Mouse (Mus musculus) ES-E14 (cell line): ENCODE results near the gene Clock. TPM values are rescaled to one million over a fixed set of nuclear protein-coding genes. Genes with fewer than 3 reads are reported as not detected.

Experiments used
- DNase-seq: peaks from one replicate; pipeline ENCODE4 v3.0.0-alpha.2; 2013; ENCODE audit warnings: low read depth, low spot score
- H3K27ac ChIP-seq: 2 replicates; pipeline ENCODE4 v1.5.1; 2012; ENCODE audit warnings: low read depth, mild to moderate bottlenecking, low read length, moderate library complexity, mixed read lengths; ENCODE audit not compliant: poor library complexity, insufficient read depth, severe bottlenecking
- H3K36me3 ChIP-seq: 2 replicates; pipeline ENCODE4 v1.6.1; 2012; ENCODE audit warnings: mild to moderate bottlenecking, low read length, moderate library complexity, mixed read lengths; ENCODE audit not compliant: control insufficient read depth, poor library complexity, insufficient read depth, severe bottlenecking
- H3K4me1 ChIP-seq, 2 experiments: fragments of 150-350 bp in 1 of 2; sonication (generic) in 1 of 2; 2 replicates each; pipeline ENCODE4 v1.6.1; 2012; ENCODE audit warnings: low read length in 2 of 2, mild to moderate bottlenecking in 1 of 2, mixed read lengths in 1 of 2; ENCODE audit not compliant: control insufficient read depth in 2 of 2, insufficient read depth in 2 of 2, poor library complexity in 1 of 2
- H3K4me3 ChIP-seq, 2 experiments: fragments of 150-350 bp in 1 of 2; sonication (generic) in 1 of 2; 2 replicates each; pipeline ENCODE4 v1.5.1; 2012; ENCODE audit warnings: low read length in 2 of 2, low read depth in 1 of 2, mild to moderate bottlenecking in 1 of 2, mixed read lengths in 1 of 2; ENCODE audit not compliant: insufficient read depth in 1 of 2, poor library complexity in 1 of 2, severe bottlenecking in 1 of 2
- H3K9ac ChIP-seq: 2 replicates; pipeline ENCODE4 v1.6.1; 2012; ENCODE audit warnings: low read depth, mild to moderate bottlenecking, low read length, mixed read lengths; ENCODE audit not compliant: poor library complexity, insufficient read depth, severe bottlenecking
- H3K9me3 ChIP-seq: fragments of 150-350 bp; sonication (generic); 2 replicates; pipeline ENCODE4 v1.6.1; 2012; ENCODE audit warnings: low read depth, mild to moderate bottlenecking, low read length; ENCODE audit not compliant: control insufficient read depth, insufficient read depth
- CHD2 ChIP-seq: IDR thresholded peaks from 2 replicates; pipeline ENCODE4 v1.6.1; 2014; ENCODE audit warnings: mild to moderate bottlenecking, low read depth, low read length, inconsistent platforms
- HCFC1 ChIP-seq: IDR thresholded peaks from 2 replicates; pipeline ENCODE4 v1.6.1; 2012; ENCODE audit warnings: low read length, inconsistent platforms, borderline replicate concordance; ENCODE audit not compliant: insufficient read depth
- MAFK ChIP-seq: IDR thresholded peaks from 2 replicates; pipeline ENCODE4 v1.6.1; 2014; ENCODE audit warnings: mild to moderate bottlenecking, low read depth, low read length, inconsistent platforms; ENCODE audit not compliant: insufficient read depth
- ZC3H11A ChIP-seq: IDR thresholded peaks from 2 replicates; pipeline ENCODE4 v1.6.1; 2012; ENCODE audit warnings: low read depth, mild to moderate bottlenecking, inconsistent platforms, low read length, borderline replicate concordance
- ZNF384 ChIP-seq: IDR thresholded peaks from 2 replicates; pipeline ENCODE4 v1.6.1; 2012; ENCODE audit warnings: low read depth, low read length, inconsistent platforms
- in situ Hi-C, 2 experiments: fragments of 600-800 bp; cut with MboI; formaldehyde crosslinking; loops; one replicate each; pipeline ENCODE4 v1.15.1; 2025; ENCODE audit warnings: low sequenced_read_pairs in 2 of 2, inconsistent platforms in 1 of 2; ENCODE audit not compliant: unreplicated experiment in 2 of 2
- total RNA-seq: library from RNA; depleted of rRNA; stranded (reverse); fragments of 300-350 nt; gene quantifications from 2 replicates; pipeline ENCODE4 v1.2.3, GENCODE M21; 2012

The Clock gene
- total RNA-seq, 1 experiment: 16.4 TPM

DNA sequence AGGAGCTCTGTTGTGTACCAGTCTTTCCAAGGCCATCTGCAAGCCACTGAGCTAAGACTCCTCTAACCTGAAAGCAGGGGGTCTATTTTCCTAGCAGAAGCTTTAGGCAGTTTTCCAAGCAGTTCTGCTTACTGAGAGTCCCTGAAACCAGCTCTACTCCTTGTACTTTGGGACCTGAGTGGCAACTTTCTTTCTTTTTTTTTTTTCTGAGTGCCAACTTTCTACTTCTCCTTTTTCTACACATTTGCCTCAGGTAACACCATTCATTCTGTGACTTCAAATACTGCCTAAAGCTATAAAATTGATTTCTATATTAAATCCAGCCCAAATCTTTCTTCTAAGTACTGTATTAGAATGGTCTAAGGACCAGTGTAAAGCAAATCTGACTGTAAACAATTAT lies 58.1 kb downstream of the Clock start:
- no peak overlapping the region for H3K27ac ChIP-seq
- H3K4me3 ChIP-seq: no peak overlapping the region
- no peaks in the 10 kb centered on the region for H3K4me1 ChIP-seq
- no peak overlapping the region for H3K9ac ChIP-seq
- H3K9me3 ChIP-seq: no peaks in the 10 kb centered on the region
- no peak for DNase-seq
- in situ Hi-C loops: no loop called here
- 0 out of 2 replicates have a peak, but pooled peaks cover 2% of the 10 kb centered on the region for H3K36me3 ChIP-seq
- TF ChIP-seq MAFK: no peak
- TF ChIP-seq ZNF384: no peak
- TF ChIP-seq CHD2: no peak
- no peak for TF ChIP-seq ZC3H11A
- TF ChIP-seq HCFC1: no peak

DNA sequence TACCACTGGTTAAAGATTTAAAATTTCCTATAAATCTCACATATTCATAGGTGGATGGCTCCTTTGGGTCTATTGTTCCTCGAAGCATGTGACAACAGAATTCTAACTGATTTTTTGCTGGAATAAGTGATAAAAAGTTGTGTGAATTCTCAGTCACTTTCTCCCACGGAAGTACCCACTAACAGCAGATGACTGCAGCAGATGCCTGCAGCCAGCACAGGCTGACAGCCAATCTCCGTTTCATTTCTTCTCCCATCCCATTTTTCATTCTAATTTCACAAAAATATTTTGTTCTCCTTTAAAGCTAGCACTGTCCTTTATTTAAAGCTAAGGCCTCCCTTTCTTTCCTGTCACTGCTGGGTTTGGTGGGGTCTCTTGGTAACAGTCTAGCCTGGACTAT lies 59.2 kb downstream of the Clock start:
- TF ChIP-seq MAFK (no peak), CHD2 (no peak), HCFC1 (no peak), ZNF384 (no peak), ZC3H11A (no peak)
- Histone ChIP-seq H3K36me3 (peaks cover 2% of the 10 kb centered on the region; the same call in 1 of the 2 replicates), H3K9ac (no peak overlapping the region), H3K4me3 (no peak overlapping the region), H3K27ac (no peak overlapping the region), H3K9me3 (no peaks in the 10 kb centered on the region), H3K4me1 (no peaks in the 10 kb centered on the region)
- in situ Hi-C loops: no loop called here
- no peak for DNase-seq

DNA sequence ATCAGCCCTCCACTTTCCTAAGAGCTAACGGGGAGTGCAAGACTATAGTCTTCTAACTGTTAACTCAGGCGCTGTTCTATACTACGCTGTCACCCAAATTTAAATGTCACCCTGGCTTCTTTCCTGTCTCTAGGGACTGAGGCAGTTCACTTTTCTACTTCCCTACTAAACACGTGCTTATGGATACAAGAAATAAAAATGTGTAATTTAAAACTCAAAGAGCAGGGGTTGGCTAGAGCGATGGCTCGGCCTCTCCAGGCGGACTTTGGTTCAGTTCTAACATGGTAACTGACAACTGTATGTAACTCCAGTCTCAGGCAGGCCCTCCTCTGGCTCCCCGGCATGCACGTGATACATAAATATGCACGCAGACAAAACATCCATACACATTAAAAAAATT lies 60.2 kb downstream of the Clock start:
- peaks cover 2% of the 10 kb centered on the region; the same call in 1 of the 2 replicates for H3K36me3 ChIP-seq

DNA sequence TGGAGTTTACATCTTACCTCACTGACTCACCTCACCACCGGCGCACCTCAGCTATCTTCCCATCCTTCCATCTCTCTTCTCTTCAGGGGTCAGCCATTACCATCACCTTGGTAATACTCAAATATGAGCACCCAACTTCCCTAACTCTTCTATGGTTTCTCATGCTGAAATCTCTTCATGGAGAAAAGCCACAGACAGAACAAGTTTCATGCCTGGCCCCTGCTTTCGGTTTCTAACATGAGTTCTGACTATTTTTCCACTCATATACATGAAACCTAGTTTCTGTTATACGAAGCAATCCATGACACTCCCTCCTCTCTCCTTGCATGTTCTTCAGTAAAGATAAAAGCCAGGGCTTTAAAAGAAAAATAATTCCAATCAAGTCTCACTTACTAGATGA lies 60.7 kb downstream of the Clock start:
- no peak for TF ChIP-seq ZC3H11A
- no peak for TF ChIP-seq MAFK
- no peak for TF ChIP-seq HCFC1
- no peak for TF ChIP-seq CHD2
- TF ChIP-seq ZNF384: no peak
- in situ Hi-C loops: no loop called here
- peaks cover 2% of the 10 kb centered on the region; the same call in 1 of the 2 replicates for H3K36me3 ChIP-seq

More for the DNA sequence above, 60.2 kb downstream of the Clock start:
- TF ChIP-seq ZNF384: no peak
- no peak for TF ChIP-seq HCFC1
- TF ChIP-seq CHD2: no peak
- no peak for TF ChIP-seq ZC3H11A
- TF ChIP-seq MAFK: no peak
- Histone ChIP-seq H3K27ac (no peak overlapping the region), H3K4me1 (no peaks in the 10 kb centered on the region), H3K9ac (no peak overlapping the region), H3K9me3 (no peaks in the 10 kb centered on the region), H3K4me3 (no peak overlapping the region)
- in situ Hi-C loops: no loop called here
- DNase-seq: no peak

DNA sequence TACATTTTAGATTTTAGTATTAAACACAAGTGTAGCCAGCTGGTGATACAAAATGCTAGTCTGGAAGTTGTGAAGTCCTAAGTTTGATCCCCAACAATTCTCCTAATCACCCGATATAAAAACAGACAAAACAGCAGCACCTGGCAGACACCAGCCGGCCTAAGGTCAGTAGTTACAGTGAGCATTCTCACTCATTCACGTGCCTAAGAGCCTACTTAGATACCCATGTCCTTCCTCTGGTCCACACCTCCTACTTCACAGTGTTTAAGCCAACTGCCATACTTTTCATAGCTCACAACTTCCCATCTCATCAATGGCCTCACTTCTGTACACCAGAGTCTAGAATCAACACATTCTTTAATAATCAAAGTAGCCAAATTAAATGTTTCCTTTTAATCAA lies 61.3 kb downstream of the Clock start:
- TF ChIP-seq ZNF384: no peak
- TF ChIP-seq MAFK: no peak
- no peak for TF ChIP-seq CHD2
- TF ChIP-seq ZC3H11A: no peak
- TF ChIP-seq HCFC1: no peak
- in situ Hi-C loops: no loop called here

More for the DNA sequence above, 60.7 kb downstream of the Clock start:
- DNase-seq: no peak
- Histone ChIP-seq H3K4me1 (no peaks in the 10 kb centered on the region), H3K9me3 (no peaks in the 10 kb centered on the region), H3K27ac (no peak overlapping the region), H3K9ac (no peak overlapping the region), H3K4me3 (no peak overlapping the region)

More for the DNA sequence above, 61.3 kb downstream of the Clock start:
- Histone ChIP-seq H3K9ac (no peak overlapping the region), H3K9me3 (no peaks in the 10 kb centered on the region), H3K4me1 (no peaks in the 10 kb centered on the region), H3K4me3 (no peak overlapping the region), H3K27ac (no peak overlapping the region), H3K36me3 (peaks cover 2% of the 10 kb centered on the region; the same call in 1 of the 2 replicates)
- DNase-seq: no peak
